In the genomic region with DNA sequence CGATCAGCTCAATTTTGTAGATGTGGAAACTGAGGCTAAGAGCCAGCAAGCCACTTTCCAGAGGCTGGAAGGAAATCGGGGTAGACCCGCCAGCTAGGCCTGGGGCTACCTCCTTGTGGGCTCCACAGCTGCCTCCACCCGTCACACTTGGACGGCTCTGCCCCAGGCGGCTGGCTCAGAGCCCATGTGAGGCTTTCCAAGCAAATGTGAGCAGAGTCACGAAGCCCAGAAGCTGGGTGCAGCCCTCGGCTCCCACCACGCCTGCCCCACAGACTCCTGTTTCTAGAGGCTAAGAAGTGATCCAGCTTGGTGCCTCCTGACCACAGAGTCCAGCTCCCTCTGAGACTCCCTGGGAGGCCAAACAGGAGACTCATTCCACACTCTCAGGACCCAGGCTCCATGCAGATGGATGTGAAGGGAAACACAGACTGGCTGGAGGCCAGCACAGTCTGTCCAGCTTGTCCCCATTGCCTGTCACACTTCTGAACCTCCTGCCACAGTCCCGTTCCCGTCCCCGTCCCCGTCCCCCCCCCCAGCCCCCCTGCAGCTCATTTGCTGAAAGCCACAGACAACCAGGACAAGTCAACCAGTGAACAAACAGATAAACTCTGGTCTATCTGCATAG, we compare ENCODE assay signal across 8 mouse cellular contexts. TPM values are rescaled to one million over a fixed set of nuclear protein-coding genes. Genes with fewer than 3 reads are reported as not detected.
DNase-seq lines count a peak whose midpoint lies in the region; ATAC-seq and TF ChIP-seq lines count a peak whose summit lies in the region.

No protein-coding gene starts in this region.

- H3K4me3 ChIP-seq in forebrain, embryonic 10.5 days = no peak overlapping the region
- H3K4me3 ChIP-seq in forebrain, embryonic 11.5 days (ENCODE audit: low read depth, low read length) = no peak overlapping the region
- H3K4me3 ChIP-seq in hindbrain, embryonic 15.5 days = no peak overlapping the region
- H3K4me3 ChIP-seq in limb, embryonic 14.5 days (replicated peaks; ENCODE audit: low read length) = 0 out of 2 replicates have a peak overlapping the region, but pooled peaks have one; percentile 10
- no peak overlapping the region for H3K4me3 ChIP-seq in neural tube, embryonic 13.5 days

- peaks cover 5% of the 10 kb centered on the region; the same call in 1 of the 2 replicates for H3K9me3 ChIP-seq in forebrain, embryonic 10.5 days
- no peaks in the 10 kb centered on the region for H3K9me3 ChIP-seq in forebrain, embryonic 11.5 days (ENCODE audit: control insufficient read depth, low read length)
- H3K9me3 ChIP-seq in hindbrain, embryonic 15.5 days = no peaks in the 10 kb centered on the region
- H3K9me3 ChIP-seq in limb, embryonic 14.5 days (ENCODE audit: control insufficient read depth, low read length) = no peaks in the 10 kb centered on the region
- no peaks in the 10 kb centered on the region for H3K9me3 ChIP-seq in neural tube, embryonic 13.5 days

- no peak overlapping the region for H3K4me2 ChIP-seq in forebrain, embryonic 11.5 days (ENCODE audit: low read depth, low read length, severe bottlenecking)
- peak overlapping the region; percentile 28 for H3K4me2 ChIP-seq in hindbrain, embryonic 15.5 days
- H3K4me2 ChIP-seq in limb, embryonic 14.5 days (replicated peaks; ENCODE audit: low read depth, low read length, severe bottlenecking) = peak overlapping the region; percentile 25; the same call in 1 of the 2 replicates
- H3K4me2 ChIP-seq in neural tube, embryonic 13.5 days = no peak overlapping the region

- peaks cover 38% of the 10 kb centered on the region for H3K4me1 ChIP-seq in forebrain, embryonic 10.5 days
- H3K4me1 ChIP-seq in forebrain, embryonic 11.5 days (replicated peaks; ENCODE audit: control insufficient read depth, insufficient read depth, low read length) = peaks cover 13% of the 10 kb centered on the region; the same call in 1 of the 2 replicates
- peaks cover 30% of the 10 kb centered on the region for H3K4me1 ChIP-seq in hindbrain, embryonic 15.5 days (replicated peaks)
- peaks cover 45% of the 10 kb centered on the region for H3K4me1 ChIP-seq in limb, embryonic 14.5 days (ENCODE audit: control insufficient read depth, insufficient read depth, low read length)
- peaks cover 43% of the 10 kb centered on the region for H3K4me1 ChIP-seq in neural tube, embryonic 13.5 days (replicated peaks)

- peaks cover under 1% of the 10 kb centered on the region; the same call in 1 of the 2 replicates for H3K27me3 ChIP-seq in forebrain, embryonic 10.5 days (ENCODE audit: poor library complexity, severe bottlenecking)
- H3K27me3 ChIP-seq in forebrain, embryonic 11.5 days (ENCODE audit: control insufficient read depth, insufficient read depth, low read length) = no peaks in the 10 kb centered on the region
- H3K27me3 ChIP-seq in hindbrain, embryonic 15.5 days = 0 out of 2 replicates have a peak, but pooled peaks cover 7% of the 10 kb centered on the region
- no peaks in the 10 kb centered on the region for H3K27me3 ChIP-seq in limb, embryonic 14.5 days (ENCODE audit: control insufficient read depth, insufficient read depth, low read length)
- peaks cover 12% of the 10 kb centered on the region; the same call in 1 of the 2 replicates for H3K27me3 ChIP-seq in neural tube, embryonic 13.5 days

- 65% methylated on average over 13 of the region's 13 CpGs for WGBS in forebrain, embryonic 10.5 days
- WGBS in forebrain, embryonic 11.5 days = 64% methylated on average over 13 of the region's 13 CpGs
- WGBS in hindbrain, embryonic 15.5 days = 29% methylated on average over 13 of the region's 13 CpGs
- WGBS in limb, embryonic 14.5 days = 28% methylated on average over 13 of the region's 13 CpGs
- WGBS in neural tube, embryonic 13.5 days = 38% methylated on average over 13 of the region's 13 CpGs

- peaks cover 7% of the 10 kb centered on the region; the same call in 1 of the 2 replicates for H3K36me3 ChIP-seq in forebrain, embryonic 10.5 days (replicated peaks)
- no peaks in the 10 kb centered on the region for H3K36me3 ChIP-seq in forebrain, embryonic 11.5 days (ENCODE audit: control insufficient read depth, insufficient read depth, low read length)
- H3K36me3 ChIP-seq in hindbrain, embryonic 15.5 days = no peaks in the 10 kb centered on the region
- H3K36me3 ChIP-seq in limb, embryonic 14.5 days (ENCODE audit: control insufficient read depth, insufficient read depth, low read length) = no peaks in the 10 kb centered on the region
- no peaks in the 10 kb centered on the region for H3K36me3 ChIP-seq in neural tube, embryonic 13.5 days

- H3K9ac ChIP-seq in forebrain, embryonic 11.5 days (ENCODE audit: low read length) = no peak overlapping the region; the same call in 1 of the 2 replicates
- no peak overlapping the region for H3K9ac ChIP-seq in hindbrain, embryonic 15.5 days
- no peak overlapping the region for H3K9ac ChIP-seq in limb, embryonic 14.5 days (ENCODE audit: low read depth, low read length, severe bottlenecking)
- no peak overlapping the region for H3K9ac ChIP-seq in neural tube, embryonic 13.5 days

- ATAC-seq in forebrain, embryonic 11.5 days (replicated peaks; ENCODE audit: low FRiP score) = no peak
- peak; percentile 68; the same call in 1 of the 2 replicates for ATAC-seq in hindbrain, embryonic 15.5 days (ENCODE audit: low FRiP score, low read depth)
- ATAC-seq in limb, embryonic 14.5 days (ENCODE audit: low FRiP score, low read depth) = peak; percentile 82
- peak; percentile 51; the same call in 1 of the 2 replicates for ATAC-seq in neural tube, embryonic 13.5 days (ENCODE audit: low read depth)

- peak overlapping the region; percentile 35; the same call in 1 of the 2 replicates for H3K27ac ChIP-seq in forebrain, embryonic 10.5 days
- no peak overlapping the region for H3K27ac ChIP-seq in forebrain, embryonic 11.5 days (ENCODE audit: low read depth, low read length)
- H3K27ac ChIP-seq in hindbrain, embryonic 15.5 days (replicated peaks) = peak overlapping the region; percentile 79
- peak overlapping the region; percentile 79 for H3K27ac ChIP-seq in limb, embryonic 14.5 days (replicated peaks; ENCODE audit: low read depth, low read length)
- H3K27ac ChIP-seq in neural tube, embryonic 13.5 days (replicated peaks) = peak overlapping the region; percentile 74

- TF ChIP-seq POLR2A in limb, embryonic 14.5 days (IDR thresholded peaks at IDR 0.05; ENCODE audit: borderline replicate concordance, extremely low read depth, insufficient read depth, insufficient read length) = no peak

- no peak for DNase-seq in forebrain, embryonic 10.5 days (ENCODE audit: extremely low spot score, low spot score)
- DNase-seq in forebrain, embryonic 11.5 days (ENCODE audit: low spot score) = no peak
- peak; percentile 49 for DNase-seq in brain, adult 2 months (ENCODE audit: low read depth, low spot score)
- DNase-seq in gastrocnemius, postnatal 10 days = peak; percentile 90
- DNase-seq in limb, embryonic 14.5 days (ENCODE audit: low spot score) = peak; percentile 71
- no peak for DNase-seq in thymus, adult 18-20 months

RNA-seq across cellular contexts. Expression of gene Lrp5, which starts 4.9 kb away (rescaled TPM):
- polyA plus RNA-seq in forebrain, embryonic 10.5 days (2016; fragmentation: Nextera tagmentation; extraction: Ambion mirVana) = 3.6 and 3.9 TPM in 2 replicates
- polyA plus RNA-seq in forebrain, embryonic 11.5 days (2014; fragmentation: Nextera tagmentation; extraction: Ambion mirVana) = 4.7 and 5.2 TPM in 2 replicates
- total RNA-seq in gastrocnemius, postnatal 10 days (2021) = 10 to 100 TPM; 40.7 to 44.1 TPM
- polyA plus RNA-seq in hindbrain, embryonic 15.5 days (2015; fragmentation: Nextera tagmentation; extraction: Ambion mirVana) = 1.4 TPM in 2 replicates
- polyA plus RNA-seq in limb, embryonic 14.5 days (2012; rRNA removed) = 36.3 and 48.4 TPM in 2 replicates
- 9.5 and 9.8 TPM in 2 replicates for polyA plus RNA-seq in limb, embryonic 14.5 days (2014; fragmentation: Nextera tagmentation; extraction: Ambion mirVana)
- 1.6 and 1.9 TPM in 2 replicates for polyA plus RNA-seq in neural tube, embryonic 13.5 days (2015; fragmentation: Nextera tagmentation; extraction: Ambion mirVana)

RNA-seq across cellular contexts. Expression of gene 1810055G02Rik, which starts 26.7 kb away (rescaled TPM):
- 44.9 and 47.7 TPM in 2 replicates for polyA plus RNA-seq in forebrain, embryonic 10.5 days (2016; fragmentation: Nextera tagmentation; extraction: Ambion mirVana)
- 42.3 and 52.1 TPM in 2 replicates for polyA plus RNA-seq in forebrain, embryonic 11.5 days (2014; fragmentation: Nextera tagmentation; extraction: Ambion mirVana)
- 10 to 100 TPM; 19.5 to 26.6 TPM for total RNA-seq in gastrocnemius, postnatal 10 days (2021)
- polyA plus RNA-seq in hindbrain, embryonic 15.5 days (2015; fragmentation: Nextera tagmentation; extraction: Ambion mirVana) = 39.3 and 41.4 TPM in 2 replicates
- polyA plus RNA-seq in limb, embryonic 14.5 days (2012; rRNA removed) = 76.0 and 94.1 TPM in 2 replicates
- 56.4 and 56.9 TPM in 2 replicates for polyA plus RNA-seq in limb, embryonic 14.5 days (2014; fragmentation: Nextera tagmentation; extraction: Ambion mirVana)
- polyA plus RNA-seq in neural tube, embryonic 13.5 days (2015; fragmentation: Nextera tagmentation; extraction: Ambion mirVana) = 38.5 and 42.5 TPM in 2 replicates

Comparison
In these comparisons a context has a peak if more than half of its experiments do, and no peak if none do; other contexts are left out.
1. DNase-seq: peak in brain, adult 2 months (single experiment), gastrocnemius, postnatal 10 days (single experiment) and limb, embryonic 14.5 days (single experiment); none in forebrain, embryonic 10.5 days (single experiment), forebrain, embryonic 11.5 days (single experiment) and thymus, adult 18-20 months (0 of 2).
2. H3K4me2 ChIP-seq: peak in hindbrain, embryonic 15.5 days (single experiment) and limb, embryonic 14.5 days (single experiment); none in forebrain, embryonic 11.5 days (single experiment) and neural tube, embryonic 13.5 days (single experiment).